Mouse (Mus musculus) kidney, postnatal 4 days (tissue): ENCODE measurements around the gene Ccdc141.

ENCODE experiments used
- DNase-seq, 2 experiments: peaks; one replicate each; pipeline ENCODE4 v3.0.0; 2021; ENCODE audit warnings: mixed read lengths in 2 of 2

Ccdc141 gene

GRCm38 (mm10) chr2:77173366-77173765 lies 2.9 kb upstream of the Ccdc141 start:
- no peak for DNase-seq

GRCm38 (mm10) chr2:77172241-77172671 lies 1.8 kb upstream of the Ccdc141 start:
- DNase-seq: peak; percentile 35 to 62

- DNase-seq: peak; percentile 62 to 77
Observed at GRCm38 (mm10) chr2:77171444-77172240, 1.2 kb upstream of the Ccdc141 start.

GRCm38 (mm10) chr2:77169916-77170632 lies 362 bp downstream of the Ccdc141 start:
- DNase-seq: peak; percentile 55 to 69

- DNase-seq: no peak
Observed at GRCm38 (mm10) chr2:77169218-77169617, 1.2 kb downstream of the Ccdc141 start.

GRCm38 (mm10) chr2:77168781-77169180 lies 1.7 kb downstream of the Ccdc141 start:
- no peak for DNase-seq

- DNase-seq: no peak
Observed at GRCm38 (mm10) chr2:77168081-77168685, 2.3 kb downstream of the Ccdc141 start.

GRCm38 (mm10) chr2:77166366-77166765 lies 4.1 kb downstream of the Ccdc141 start:
- no peak for DNase-seq

GRCm38 (mm10) chr2:77164662-77165061 lies 5.8 kb downstream of the Ccdc141 start:
- DNase-seq: no peak

GRCm38 (mm10) chr2:77163381-77163780 lies 7.1 kb downstream of the Ccdc141 start:
- no peak for DNase-seq

- DNase-seq: no peak
Observed at GRCm38 (mm10) chr2:77162135-77162534, 8.3 kb downstream of the Ccdc141 start.

- no peak for DNase-seq
Observed at GRCm38 (mm10) chr2:77157546-77157945, 12.9 kb downstream of the Ccdc141 start.

GRCm38 (mm10) chr2:77154080-77154479 lies 16.4 kb downstream of the Ccdc141 start:
- no peak for DNase-seq

GRCm38 (mm10) chr2:77151255-77151654 lies 19.2 kb downstream of the Ccdc141 start:
- no peak for DNase-seq

GRCm38 (mm10) chr2:77149576-77149975 lies 20.9 kb downstream of the Ccdc141 start:
- DNase-seq: no peak

- no peak for DNase-seq
Observed at GRCm38 (mm10) chr2:77148215-77148614, 22.2 kb downstream of the Ccdc141 start.

- no peak for DNase-seq
Observed at GRCm38 (mm10) chr2:77146968-77147367, 23.5 kb downstream of the Ccdc141 start.

GRCm38 (mm10) chr2:77146291-77146690 lies 24.1 kb downstream of the Ccdc141 start:
- no peak for DNase-seq

- DNase-seq: no peak
Observed at GRCm38 (mm10) chr2:77143536-77143935, 26.9 kb downstream of the Ccdc141 start.

- no peak for DNase-seq
Observed at GRCm38 (mm10) chr2:77138879-77139278, 31.6 kb downstream of the Ccdc141 start.

GRCm38 (mm10) chr2:77134906-77135305 lies 35.5 kb downstream of the Ccdc141 start:
- no peak for DNase-seq

GRCm38 (mm10) chr2:77133407-77133806 lies 37.0 kb downstream of the Ccdc141 start:
- no peak for DNase-seq

GRCm38 (mm10) chr2:77126939-77127338 lies 43.5 kb downstream of the Ccdc141 start:
- no peak for DNase-seq

- DNase-seq: no peak
Observed at GRCm38 (mm10) chr2:77118102-77118501, 52.3 kb downstream of the Ccdc141 start.
